Mouse (Mus musculus): ENCODE results near the gene Tesk2. TPM values are rescaled to one million over a fixed set of nuclear protein-coding genes. Genes with fewer than 3 reads are reported as not detected.
"Not testable (repeated sequence)": the region's sequence is repeated elsewhere in the genome, so short reads cannot be mapped to it uniquely, and the experiment has no call there.

Tesk2 gene
- polyA plus RNA-seq, 1 experiment: 0.66 TPM

GRCm38 (mm10) chr4:116830070-116830368 lies 109.3 kb downstream of the Tesk2 start:
- Histone ChIP-seq H3K9me3 (no peaks in the 10 kb centered on the region), H3K36me3 (replicated peaks; ENCODE audit: low read length) (no peaks in the 10 kb centered on the region), H3K4me1 (peaks cover 24% of the 10 kb centered on the region), H3K4me3 (replicated peaks) (no peak overlapping the region), H3K27me3 (replicated peaks) (peaks cover 10% of the 10 kb centered on the region)
- TF ChIP-seq FLI1 (IDR thresholded peaks at IDR 0.05; ENCODE audit: low read length): no peak

DNA sequence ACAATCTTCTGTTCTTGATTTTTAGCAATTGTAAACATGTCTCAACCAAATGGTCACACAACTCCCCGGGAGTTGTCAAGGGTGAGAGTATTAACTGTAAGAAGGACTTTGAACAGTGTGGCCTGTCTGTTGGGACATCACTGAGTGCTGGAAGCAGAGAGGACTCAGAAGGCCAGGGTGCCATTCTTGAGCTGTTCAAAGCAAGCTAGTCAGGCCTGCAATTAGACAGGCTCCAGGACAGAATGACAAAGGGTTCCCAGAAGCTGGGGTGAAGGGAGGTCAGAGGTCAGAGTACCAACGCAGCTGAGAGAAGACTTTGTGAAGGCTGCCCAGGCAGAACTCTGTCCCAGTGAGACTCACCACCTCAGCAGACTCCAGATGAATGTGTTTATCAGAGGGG lies 118.3 kb downstream of the Tesk2 start:
- Histone ChIP-seq H3K4me3 (replicated peaks) (no peak overlapping the region), H3K9me3 (peaks cover 5% of the 10 kb centered on the region), H3K4me1 (peaks cover 10% of the 10 kb centered on the region), H3K27me3 (replicated peaks) (peaks cover 36% of the 10 kb centered on the region), H3K36me3 (replicated peaks; ENCODE audit: low read length) (no peaks in the 10 kb centered on the region)
- no peak for TF ChIP-seq GATA1 (IDR thresholded peaks at IDR 0.05; ENCODE audit: borderline replicate concordance, low read length)
- TF ChIP-seq FLI1 (IDR thresholded peaks at IDR 0.05; ENCODE audit: low read length): no peak

DNA sequence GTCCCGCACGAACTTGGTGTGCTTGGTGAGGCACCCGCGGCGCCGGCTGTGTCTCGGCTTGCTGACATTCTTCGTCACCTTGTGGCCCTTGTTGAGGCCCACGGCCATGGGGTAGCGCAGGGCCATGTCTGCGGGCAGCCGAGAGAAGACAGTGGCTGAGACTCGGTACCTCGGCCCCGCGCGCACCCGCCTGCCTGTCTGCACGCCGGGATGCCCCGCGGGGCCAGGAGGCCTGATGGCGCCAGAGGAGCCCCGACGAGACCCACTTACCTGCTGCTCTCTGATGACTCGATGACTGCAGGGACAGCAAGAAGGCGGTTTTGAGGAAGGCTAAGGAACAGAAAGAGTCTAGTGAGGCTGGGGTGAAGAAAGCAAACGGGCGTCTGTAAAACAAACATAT lies 119.3 kb downstream of the Tesk2 start:
- H3K4me1 ChIP-seq; H3K36me3 ChIP-seq (replicated peaks; ENCODE audit: low read length); H3K4me3 ChIP-seq (replicated peaks): not testable (repeated sequence)
- Histone ChIP-seq H3K9me3 (peaks cover 13% of the 10 kb centered on the region), H3K27me3 (replicated peaks) (peaks cover 42% of the 10 kb centered on the region)

DNA sequence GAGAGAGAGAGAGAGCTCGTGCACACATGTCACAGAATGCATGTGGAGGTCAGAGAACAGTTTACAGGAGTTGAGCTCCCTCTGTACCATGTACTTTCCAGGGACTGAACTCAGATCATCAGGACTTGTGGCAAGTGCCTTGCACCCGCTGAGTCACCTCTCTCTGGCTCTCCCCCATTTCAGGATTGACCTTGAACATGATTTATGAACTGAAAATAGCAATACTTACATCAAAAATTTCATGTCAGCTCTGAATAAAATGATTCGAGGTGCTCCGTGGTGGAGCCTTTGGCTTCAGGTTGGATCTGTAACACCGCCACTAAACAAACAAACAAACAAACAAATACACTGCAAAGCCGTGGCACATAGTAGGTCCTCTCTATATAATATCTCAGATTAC lies 120.1 kb downstream of the Tesk2 start:
- TF ChIP-seq FLI1 (IDR thresholded peaks at IDR 0.05; ENCODE audit: low read length): no peak
- TF ChIP-seq GATA1 (IDR thresholded peaks at IDR 0.05; ENCODE audit: borderline replicate concordance, low read length): no peak
- H3K27me3 ChIP-seq (replicated peaks): peaks cover 41% of the 10 kb centered on the region
- H3K36me3 ChIP-seq (replicated peaks; ENCODE audit: low read length): no peaks in the 10 kb centered on the region
- peaks cover 13% of the 10 kb centered on the region for H3K9me3 ChIP-seq
- peaks cover 5% of the 10 kb centered on the region for H3K4me1 ChIP-seq
- no peak overlapping the region for H3K4me3 ChIP-seq (replicated peaks)

DNA sequence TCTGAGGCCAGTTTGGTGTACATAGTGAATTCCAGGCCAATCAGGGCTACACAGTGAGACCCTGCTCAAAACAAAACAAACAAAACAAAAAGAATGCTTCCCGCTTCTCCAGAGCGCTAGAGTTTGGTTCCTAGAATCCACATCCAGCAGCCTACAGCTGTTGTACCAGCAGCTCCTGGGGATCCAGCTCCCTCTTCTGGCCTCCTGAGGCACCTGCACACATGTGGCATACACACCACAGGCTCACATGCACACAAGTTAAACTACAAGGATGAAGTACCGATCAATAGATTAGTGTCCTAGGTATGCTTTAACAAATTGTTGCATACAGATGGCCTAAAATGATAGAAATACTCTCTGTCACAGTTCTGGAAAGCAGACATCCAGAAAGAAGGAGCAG lies 123.6 kb downstream of the Tesk2 start:
- Histone ChIP-seq H3K9me3 (peaks cover 13% of the 10 kb centered on the region), H3K36me3 (replicated peaks; ENCODE audit: low read length) (no peaks in the 10 kb centered on the region), H3K4me1 (peaks cover 2% of the 10 kb centered on the region; the same call in 1 of the 2 replicates), H3K4me3 (replicated peaks) (no peak overlapping the region), H3K27me3 (replicated peaks) (peaks cover 42% of the 10 kb centered on the region)
- TF ChIP-seq FLI1 (IDR thresholded peaks at IDR 0.05; ENCODE audit: low read length) (no peak), GATA1 (IDR thresholded peaks at IDR 0.05; ENCODE audit: borderline replicate concordance, low read length) (no peak)

DNA sequence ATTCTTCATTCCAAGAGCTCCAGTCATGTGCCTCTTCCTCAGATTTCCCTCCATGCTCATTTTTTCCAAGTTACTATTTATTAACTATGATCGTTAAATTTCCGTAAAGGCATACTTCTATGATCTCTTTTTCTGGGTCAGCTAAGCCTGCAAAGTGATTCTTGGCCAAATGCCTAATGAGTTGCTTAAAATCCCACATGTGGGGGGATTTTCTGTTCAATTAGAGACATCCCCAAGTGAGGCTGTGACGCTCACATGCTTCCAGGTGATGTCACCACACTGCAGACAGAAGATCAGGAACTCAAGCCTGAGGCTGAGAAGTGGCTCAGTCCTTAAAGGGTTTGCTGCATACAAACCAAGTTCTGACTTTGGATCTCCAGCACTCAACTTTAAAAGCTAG lies 129.2 kb downstream of the Tesk2 start:
- H3K9me3 ChIP-seq: no peaks in the 10 kb centered on the region

DNA sequence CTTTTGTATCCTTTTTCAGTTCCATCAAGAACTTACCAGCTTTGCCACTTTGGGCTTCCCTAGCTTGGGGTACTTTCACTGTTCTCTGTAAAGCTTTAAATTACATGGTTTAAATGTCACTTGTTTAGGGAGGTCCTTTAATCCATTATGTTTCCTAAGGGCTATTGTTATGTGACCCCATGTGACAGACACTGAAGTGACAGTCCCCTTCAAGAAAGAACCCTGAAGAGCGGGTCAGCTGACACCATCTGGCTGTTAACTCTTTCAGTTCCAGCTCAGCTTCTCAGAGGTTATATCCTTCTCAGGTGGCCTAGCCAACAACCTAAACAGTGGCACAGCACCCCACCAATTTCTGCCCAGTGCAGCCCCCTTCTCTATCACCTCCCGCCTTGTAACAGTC lies 133.5 kb downstream of the Tesk2 start:
- no peaks in the 10 kb centered on the region for H3K9me3 ChIP-seq
- H3K4me1 ChIP-seq: no peaks in the 10 kb centered on the region
- TF ChIP-seq FLI1 (IDR thresholded peaks at IDR 0.05; ENCODE audit: low read length) (no peak), GATA1 (IDR thresholded peaks at IDR 0.05; ENCODE audit: borderline replicate concordance, low read length) (no peak)
- no peak overlapping the region for H3K4me3 ChIP-seq (replicated peaks)
- peaks cover 32% of the 10 kb centered on the region for H3K27me3 ChIP-seq (replicated peaks)
- no peaks in the 10 kb centered on the region for H3K36me3 ChIP-seq (replicated peaks; ENCODE audit: low read length)

More for the DNA sequence above, 129.2 kb downstream of the Tesk2 start:
- TF ChIP-seq GATA1 (IDR thresholded peaks at IDR 0.05; ENCODE audit: borderline replicate concordance, low read length) (no peak), FLI1 (IDR thresholded peaks at IDR 0.05; ENCODE audit: low read length) (no peak)
- Histone ChIP-seq H3K4me1 (no peaks in the 10 kb centered on the region), H3K36me3 (replicated peaks; ENCODE audit: low read length) (no peaks in the 10 kb centered on the region), H3K4me3 (replicated peaks) (no peak overlapping the region), H3K27me3 (replicated peaks) (peaks cover 32% of the 10 kb centered on the region)

Other genes with a start within 250 kb of the Tesk2 start
- 1.2 TPM in 1 of 2 replicates, not detected in the other for gene Ipp, start 213.4 kb upstream of the Tesk2 start, polyA plus RNA-seq (2012; ENCODE audit: insufficient read depth, low replicate concordance)
- 0.93 TPM in 1 of 2 replicates, not detected in the other for gene Tmem69, start 165.0 kb upstream of the Tesk2 start, polyA plus RNA-seq (2012; ENCODE audit: insufficient read depth, low replicate concordance)
- 3.6 and 4.9 TPM in 2 replicates for gene Gpbp1l1, start 163.3 kb upstream of the Tesk2 start, polyA plus RNA-seq (2012; ENCODE audit: insufficient read depth, low replicate concordance)
- gene Ccdc17, start 124.3 kb upstream of the Tesk2 start, polyA plus RNA-seq (2012; ENCODE audit: insufficient read depth, low replicate concordance): 0.31 and 2.6 TPM in 2 replicates
- 2.1 and 5.4 TPM in 2 replicates for gene Nasp, start 93.0 kb upstream of the Tesk2 start, polyA plus RNA-seq (2012; ENCODE audit: insufficient read depth, low replicate concordance)
- 135 and 303 TPM in 2 replicates for gene Akr1a1, start 69.3 kb upstream of the Tesk2 start, polyA plus RNA-seq (2012; ENCODE audit: insufficient read depth, low replicate concordance)
- 13.8 TPM in 1 of 2 replicates, not detected in the other for gene Prdx1, start 35.4 kb upstream of the Tesk2 start, polyA plus RNA-seq (2012; ENCODE audit: insufficient read depth, low replicate concordance)
- gene Mmachc, start 12.5 kb upstream of the Tesk2 start, polyA plus RNA-seq (2012; ENCODE audit: insufficient read depth, low replicate concordance): 0.18 TPM in 1 of 2 replicates, not detected in the other
- 1.9 TPM in 1 of 2 replicates, not detected in the other for gene Ccdc163, start 12.4 kb upstream of the Tesk2 start, polyA plus RNA-seq (2012; ENCODE audit: insufficient read depth, low replicate concordance)
- 1.3 TPM in 1 of 2 replicates, not detected in the other for gene Toe1, start 86.7 kb downstream of the Tesk2 start, polyA plus RNA-seq (2012; ENCODE audit: insufficient read depth, low replicate concordance)
- 1.6 and 4.5 TPM in 2 replicates for gene Mutyh, start 86.8 kb downstream of the Tesk2 start, polyA plus RNA-seq (2012; ENCODE audit: insufficient read depth, low replicate concordance)
- 0.54 and 0.94 TPM in 2 replicates for gene Hpdl, start 100.8 kb downstream of the Tesk2 start, polyA plus RNA-seq (2012; ENCODE audit: insufficient read depth, low replicate concordance)
- gene Zswim5, start 156.4 kb downstream of the Tesk2 start, polyA plus RNA-seq (2012; ENCODE audit: insufficient read depth, low replicate concordance): 0.29 and 0.63 TPM in 2 replicates